Mouse (Mus musculus) ES-CJ7 (cell line): ENCODE results near the gene Wfdc3.

ENCODE experiments used
- DNase-seq: peaks from one replicate; pipeline ENCODE4 v3.0.0; 2011; ENCODE audit warnings: low read depth, low spot score

Wfdc3 gene

GRCm38 (mm10) chr2:164745843-164746479 is at the start of gene Wfdc3, which contains the start of gene Dnttip1:
Gene Wfdc3, minus strand, starts transcription at chr2:164745931.
Gene Dnttip1, plus strand, starts transcription at chr2:164745983.
- peak; percentile 90 for DNase-seq

DNA sequence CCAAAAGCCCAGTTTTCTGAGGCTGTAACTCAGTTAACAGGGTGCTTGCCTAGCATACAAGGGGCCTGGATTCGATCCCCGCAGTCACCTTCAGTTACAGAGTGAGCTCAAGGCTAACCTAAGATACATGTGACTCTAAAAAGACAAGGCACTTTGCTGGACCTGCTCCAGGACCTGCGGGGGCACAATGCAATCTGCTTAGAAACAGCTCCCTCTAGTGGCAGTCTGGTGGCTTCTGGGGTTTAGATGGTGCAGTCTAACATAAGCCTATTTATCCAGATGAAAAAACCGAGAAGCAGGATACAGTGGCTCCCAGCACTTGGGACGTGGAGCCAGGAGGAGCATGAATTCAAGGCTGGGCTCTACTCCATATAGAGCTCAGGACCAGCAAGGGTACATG is 48.6 kb upstream of the Wfdc3 start:
- DNase-seq = peak; percentile 91

- DNase-seq = peak; percentile 73
Measured at GRCm38 (mm10) chr2:164793772-164794171, 48.0 kb upstream of the Wfdc3 start.

DNA sequence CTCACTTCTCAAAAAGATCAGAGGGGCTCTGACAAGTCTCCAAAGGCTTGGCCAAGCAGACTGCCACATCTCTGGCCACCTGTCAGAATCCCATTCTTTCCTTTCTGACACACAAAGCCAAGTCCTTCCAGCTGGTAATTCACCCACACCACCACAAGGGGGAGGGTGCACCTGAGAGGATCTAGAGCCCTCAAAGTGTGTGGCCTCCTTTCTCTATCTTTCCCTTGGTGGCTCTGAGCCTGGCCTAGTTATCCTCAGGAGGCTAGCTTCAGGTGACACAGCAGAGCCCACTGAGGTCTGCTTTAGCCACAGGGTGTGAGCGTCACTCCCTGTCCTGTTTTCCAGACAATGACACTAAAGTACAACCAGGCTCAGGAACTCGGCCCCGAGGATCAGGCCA is 47.5 kb upstream of the Wfdc3 start:
- peak; percentile 85 for DNase-seq

- no peak for DNase-seq
Measured at GRCm38 (mm10) chr2:164792400-164793190, 46.9 kb upstream of the Wfdc3 start.

- DNase-seq = no peak
Measured at GRCm38 (mm10) chr2:164791841-164792261, 46.1 kb upstream of the Wfdc3 start.

DNA sequence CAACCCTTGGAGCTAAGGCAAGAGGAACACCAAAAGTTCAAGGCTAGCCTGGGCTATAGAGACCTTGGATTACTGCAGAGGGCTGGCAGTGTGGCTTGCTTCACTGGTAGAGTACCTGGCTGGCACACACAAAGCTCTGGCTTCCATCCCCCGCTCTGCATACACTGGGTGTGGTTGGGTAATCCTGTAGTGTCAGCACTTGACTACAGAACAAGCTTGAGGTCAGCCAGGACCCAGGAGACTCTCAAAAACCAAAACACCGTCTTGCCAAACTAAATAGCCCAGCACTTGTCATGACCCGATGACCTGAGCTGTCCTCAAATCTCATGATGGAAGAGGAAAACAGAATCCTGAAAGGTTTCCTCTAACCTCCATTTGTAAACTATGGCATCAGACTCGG is 44.7 kb upstream of the Wfdc3 start:
- DNase-seq = no peak

DNA sequence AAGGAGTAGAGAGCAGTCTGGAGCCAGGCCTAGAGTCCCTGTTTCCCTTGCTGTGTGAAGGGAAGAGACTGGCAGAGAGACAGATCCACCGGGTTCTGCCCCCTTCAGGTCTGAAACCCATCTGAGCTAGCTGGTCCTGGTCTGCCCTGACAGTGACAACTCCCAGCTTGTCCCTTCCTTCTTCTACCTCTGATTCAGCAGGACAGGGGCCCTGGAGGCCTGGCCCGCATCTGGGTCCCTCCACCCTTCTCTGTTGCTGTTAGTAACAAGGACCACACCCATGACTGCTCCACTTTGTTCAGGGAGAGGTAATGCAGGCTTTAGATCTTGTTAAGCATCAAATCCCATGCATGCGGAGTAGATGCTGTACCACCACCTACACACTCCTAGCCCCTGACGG is 42.7 kb upstream of the Wfdc3 start:
- DNase-seq = peak; percentile 63

- no peak for DNase-seq
Measured at GRCm38 (mm10) chr2:164787779-164788178, 42.0 kb upstream of the Wfdc3 start.

DNA sequence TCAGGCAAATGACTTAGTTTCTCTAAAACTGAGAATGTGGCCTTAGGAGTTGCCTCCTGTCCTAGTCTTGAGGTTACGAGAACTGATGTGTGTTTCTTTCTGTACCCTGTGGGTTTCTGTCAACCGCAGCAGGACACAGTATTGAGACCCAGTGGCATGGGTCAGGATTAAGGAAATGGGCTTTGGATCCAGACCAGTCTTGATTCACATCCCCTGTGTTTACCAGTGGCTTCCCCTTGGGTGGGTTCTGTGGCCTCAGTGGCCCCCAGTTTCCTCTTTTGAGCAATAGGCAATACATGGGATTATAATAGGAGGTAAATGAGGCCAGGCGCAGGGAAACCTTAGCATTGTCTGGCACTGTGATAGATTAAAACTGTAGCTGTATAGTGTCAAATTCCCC is 41.3 kb upstream of the Wfdc3 start:
- no peak for DNase-seq

GRCm38 (mm10) chr2:164786388-164786885 is 40.7 kb upstream of the Wfdc3 start:
- no peak for DNase-seq

DNA sequence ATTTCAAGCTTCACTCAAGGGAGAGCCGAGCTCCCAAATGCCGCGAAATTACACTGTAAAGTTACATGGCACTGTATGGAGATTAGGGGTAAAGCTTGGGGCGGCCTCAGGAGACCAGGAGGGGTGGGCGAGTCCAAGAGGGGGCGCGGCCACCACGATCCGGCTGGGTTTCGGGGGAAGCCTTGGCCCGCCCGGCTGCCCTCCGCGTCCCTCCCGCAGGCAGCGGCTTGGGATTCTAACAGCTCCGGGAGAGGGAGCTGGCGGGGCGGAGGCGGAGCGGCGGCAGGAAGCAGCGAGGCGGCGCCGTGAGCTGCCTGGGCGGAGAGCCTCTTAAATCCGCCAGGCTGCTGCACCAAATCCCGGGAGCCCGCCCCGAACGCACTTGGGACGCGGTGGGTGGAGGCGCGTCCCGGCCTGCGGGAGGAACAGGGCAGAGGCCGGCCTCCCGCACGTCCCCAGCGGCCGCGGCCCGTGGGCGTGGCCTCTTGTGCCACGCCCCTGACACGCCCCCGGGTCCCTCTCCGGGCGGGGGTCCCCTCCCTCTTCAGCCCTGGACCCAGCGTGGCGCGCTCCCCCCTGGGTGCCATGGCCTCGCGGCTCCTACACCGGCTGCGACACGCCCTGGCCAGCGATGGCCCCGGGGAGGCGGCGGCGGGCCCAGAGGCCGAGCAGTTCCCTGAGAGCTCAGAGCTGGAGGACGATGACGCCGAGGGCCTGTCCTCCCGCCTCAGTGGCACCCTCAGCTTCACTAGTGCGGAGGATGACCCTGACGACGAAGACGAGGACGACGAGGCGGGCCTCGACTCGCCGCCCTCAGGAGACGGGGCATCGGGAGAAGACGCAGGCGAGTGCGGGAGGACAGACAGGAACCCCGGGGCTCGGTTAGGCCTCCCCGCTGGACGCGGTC is 40.0 kb upstream of the Wfdc3 start, which contains the start of gene Snx21:
Gene Snx21 (plus strand): TSS at position 343 of the 907 bp plus-strand sequence.
- DNase-seq = peak; percentile 48

DNA sequence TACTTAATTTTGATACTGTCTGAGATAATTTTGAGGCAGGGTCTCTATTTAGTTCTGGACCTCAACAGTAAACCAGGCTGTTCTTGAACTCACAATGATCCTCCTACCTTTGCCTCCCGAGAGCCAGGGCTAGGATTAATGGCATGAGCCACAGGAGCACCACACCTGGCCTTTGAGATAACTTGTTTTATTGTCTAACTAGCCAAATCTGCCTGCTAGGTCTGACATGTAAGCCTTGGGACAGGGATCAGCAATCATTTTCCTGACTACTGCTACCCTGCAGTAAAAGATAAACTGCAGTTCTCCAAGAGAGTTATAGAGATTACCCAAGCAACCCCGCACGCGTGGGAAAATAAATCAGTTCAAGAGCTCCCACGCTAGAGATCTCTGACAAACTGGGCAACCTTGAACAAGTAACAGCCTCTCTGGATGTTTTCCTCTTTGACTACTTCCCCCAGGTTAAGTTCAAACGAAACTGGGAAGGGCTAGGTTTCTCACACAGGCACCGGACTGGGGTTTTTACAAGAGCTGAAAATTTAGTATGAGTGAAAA is 39.2 kb upstream of the Wfdc3 start:
- no peak for DNase-seq

- peak; percentile 69 for DNase-seq
Measured at GRCm38 (mm10) chr2:164783926-164784581, 38.3 kb upstream of the Wfdc3 start.

DNA sequence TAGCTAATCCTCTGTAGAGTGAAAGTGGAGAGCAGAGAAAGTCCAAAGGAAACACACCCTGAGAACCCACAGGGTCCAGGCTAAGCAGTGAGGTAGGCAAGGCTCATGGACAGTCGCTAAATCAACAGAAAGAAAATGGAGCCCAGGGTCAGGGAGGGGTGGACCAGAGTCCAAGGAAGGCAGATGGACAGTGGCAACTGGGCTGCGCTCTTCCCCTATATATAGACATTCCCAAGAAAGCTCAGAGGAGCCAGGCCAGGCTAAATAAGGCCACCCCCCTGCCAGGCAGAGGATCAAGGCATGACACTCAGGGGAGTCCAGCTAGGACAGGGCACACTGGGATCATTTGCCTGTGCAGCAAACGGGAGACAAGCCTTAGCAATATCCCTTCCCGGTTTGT is 36.1 kb upstream of the Wfdc3 start:
- DNase-seq = no peak

GRCm38 (mm10) chr2:164779481-164780086 is 33.9 kb upstream of the Wfdc3 start, which contains the start of gene Tnnc2:
Gene Tnnc2, minus strand, starts transcription at chr2:164779967.
- DNase-seq = no peak

DNA sequence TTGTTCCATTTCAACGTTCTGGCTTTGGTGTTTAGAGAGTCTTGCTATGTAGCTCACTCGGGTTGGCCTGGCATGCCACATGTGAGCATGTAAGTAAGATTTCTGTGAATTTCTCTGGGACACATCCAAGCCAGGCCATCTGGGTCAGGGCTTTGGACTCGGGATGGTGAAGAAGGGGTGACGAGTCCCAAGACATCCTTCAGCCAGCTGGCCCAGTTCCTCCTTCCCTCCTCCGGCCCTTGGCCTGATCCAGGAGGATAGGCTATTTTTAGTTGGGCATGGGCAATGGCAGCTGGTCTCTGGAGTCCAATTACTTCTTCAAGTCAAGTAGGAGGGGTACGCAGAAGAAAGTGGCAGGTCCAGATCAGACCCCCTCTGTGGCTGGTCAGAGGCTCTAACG is 33.1 kb upstream of the Wfdc3 start:
- no peak for DNase-seq

DNA sequence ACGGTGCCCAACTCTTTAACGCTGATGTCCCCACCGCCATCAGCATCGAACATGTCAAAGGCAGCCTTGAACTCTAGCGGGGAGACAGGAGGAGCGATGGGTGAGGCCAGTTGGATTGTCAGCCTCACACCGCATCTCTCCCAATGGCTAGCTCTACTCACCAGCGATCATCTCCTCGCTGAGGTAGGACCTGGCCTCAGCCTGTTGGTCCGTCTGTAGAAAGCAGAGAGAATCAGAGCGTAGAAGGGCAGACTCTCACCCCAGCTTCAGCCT is 32.2 kb upstream of the Wfdc3 start:
- no peak for DNase-seq

- DNase-seq = peak; percentile 47
Measured at GRCm38 (mm10) chr2:164777246-164778014, 31.7 kb upstream of the Wfdc3 start.

DNA sequence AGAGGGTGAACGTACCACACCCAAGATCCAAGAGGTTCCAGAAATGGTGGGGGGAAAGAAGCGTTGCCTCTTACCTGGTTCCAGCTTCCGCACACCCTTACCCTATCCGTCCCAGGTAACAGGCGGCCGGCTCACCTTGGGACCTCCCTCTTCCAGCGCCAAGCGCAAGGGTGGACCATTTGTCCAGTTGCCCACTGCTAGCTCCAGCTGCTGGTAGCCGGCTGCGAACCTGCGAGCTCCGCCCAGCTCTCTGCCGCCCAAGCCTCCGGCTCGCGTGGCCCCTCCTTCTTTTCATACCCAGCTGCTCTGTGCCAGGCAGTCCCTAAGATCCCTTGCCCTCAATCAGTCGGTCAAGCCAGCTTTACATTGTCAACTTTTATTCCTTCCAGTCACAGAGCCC is 31.1 kb upstream of the Wfdc3 start:
- no peak for DNase-seq
